Mouse (Mus musculus) intestine, embryonic 14.5 days (tissue): Measurements from ENCODE around the gene Ankrd55. TPM values are rescaled to one million over a fixed set of nuclear protein-coding genes. Genes with fewer than 3 reads are reported as not detected.

Experiments used
- ATAC-seq: fragments of 200-750 bp; cut with Nextera tagmentation; replicated peaks from 2 replicates; pipeline ENCODE4 v1.8.0; 2017; ENCODE audit warnings: low read depth, moderate number of reproducible peaks, moderate TSS enrichment, moderate library complexity; ENCODE audit not compliant: low FRiP score, low TSS enrichment
- DNase-seq: peaks from one replicate; pipeline ENCODE4 v3.0.0-alpha.2; 2018; ENCODE audit warnings: low spot score
- H3K27ac ChIP-seq: fragments of 300-500 bp; sonication (generic); 2 replicates; pipeline ENCODE4 v1.5.1; 2014; ENCODE audit warnings: low read depth, mild to moderate bottlenecking, control low read depth
- H3K27me3 ChIP-seq: fragments of 300-500 bp; sonication (generic); replicated peaks from 2 replicates; pipeline ENCODE4 v1.6.1; 2014; ENCODE audit warnings: low read length, control low read depth; ENCODE audit not compliant: control insufficient read depth, insufficient read depth
- H3K36me3 ChIP-seq: fragments of 300-500 bp; sonication (generic); 2 replicates; pipeline ENCODE4 v1.6.1; 2014; ENCODE audit warnings: low read length, control low read depth; ENCODE audit not compliant: control insufficient read depth, insufficient read depth
- H3K4me1 ChIP-seq: fragments of 300-500 bp; sonication (generic); replicated peaks from 2 replicates; pipeline ENCODE4 v1.6.1; 2014; ENCODE audit warnings: low read length, control low read depth, mixed read lengths; ENCODE audit not compliant: control insufficient read depth, insufficient read depth
- H3K4me2 ChIP-seq: fragments of 300-500 bp; sonication (generic); 2 replicates; pipeline ENCODE4 v1.6.1; 2014; ENCODE audit warnings: low read length
- H3K4me3 ChIP-seq: fragments of 300-500 bp; sonication (generic); 2 replicates; pipeline ENCODE4 v1.5.1; 2014; ENCODE audit warnings: low read depth, low read length, control low read depth, mixed read lengths
- H3K9ac ChIP-seq: fragments of 300-500 bp; sonication (generic); 2 replicates; pipeline ENCODE4 v1.6.1; 2014; ENCODE audit warnings: mild to moderate bottlenecking, low read length
- H3K9me3 ChIP-seq: fragments of 300-500 bp; sonication (generic); 2 replicates; pipeline ENCODE4 v1.6.1; 2016; ENCODE audit warnings: low read length, control low read depth; ENCODE audit not compliant: control insufficient read depth
- WGBS: fragments of 180-500 bp; shearing (Covaris S2); extraction: QIAGEN DNeasy Blood & Tissue Kit; methylation state at CpG from one replicate; pipeline ENCODE4 v1.1.7; 2014; 5-methylcytosine and 5-hydroxymethylcytosine counted together
- polyA plus RNA-seq: library from polyadenylated mRNA; unstranded; fragments of >200 nt; fragmentation: Nextera tagmentation; extraction: Ambion mirVana; gene quantifications from 2 replicates; pipeline ENCODE4 v1.2.1, GENCODE M21; 2014

Gene Ankrd55
- polyA plus RNA-seq, 1 experiment from 2014 or later, result 0.39 TPM

GRCm38 (mm10) chr13:112287135-112287534, 1.1 kb upstream of the Ankrd55 start:
- no peaks in the 10 kb centered on the region for H3K36me3 ChIP-seq
- H3K4me2 ChIP-seq, result no peak overlapping the region

DNA sequence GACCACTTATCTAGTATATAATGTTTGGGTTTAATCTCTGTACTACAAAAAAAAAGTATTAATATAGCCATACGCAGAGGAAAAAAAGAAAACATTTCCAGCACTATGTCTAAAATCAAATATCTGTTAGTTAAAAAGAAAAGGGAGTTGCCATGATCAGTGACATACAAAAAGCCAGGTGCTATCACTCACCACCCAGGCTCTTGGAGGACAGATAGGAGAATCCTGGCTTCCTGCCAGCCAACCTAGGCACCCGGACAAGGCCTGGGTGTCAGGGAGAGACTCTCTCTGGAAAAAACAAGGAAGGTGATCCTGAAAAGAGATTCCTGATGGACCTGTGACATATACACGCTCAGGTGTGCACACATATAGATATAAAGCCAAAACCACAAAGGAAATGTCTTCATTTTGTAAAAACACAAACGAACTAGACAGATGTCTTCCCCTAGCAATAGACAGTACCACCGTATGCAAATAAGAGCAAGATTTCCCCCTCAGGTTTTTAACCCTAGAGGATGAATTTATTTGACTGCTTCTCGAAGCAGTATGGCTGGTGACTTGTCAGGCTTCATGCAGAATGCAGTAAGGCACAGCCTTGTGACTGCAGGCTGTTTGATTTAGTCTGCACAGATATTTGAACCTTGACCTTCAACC, 553 bp upstream of the Ankrd55 start:
- H3K9me3 ChIP-seq, result 0 out of 2 replicates have a peak, but pooled peaks cover 4% of the 10 kb centered on the region
- H3K27ac ChIP-seq, result no peak overlapping the region
- no peaks in the 10 kb centered on the region for H3K36me3 ChIP-seq
- no peak for DNase-seq
- no peak overlapping the region for H3K4me3 ChIP-seq
- ATAC-seq, result no peak; the same call in 1 of the 2 replicates
- H3K9ac ChIP-seq, result no peak overlapping the region
- H3K4me2 ChIP-seq, result peak overlapping the region; percentile 48
- WGBS, result 37% methylated on average over 6 of the region's 6 CpGs
- peaks cover 9% of the 10 kb centered on the region; the same call in 1 of the 2 replicates for H3K4me1 ChIP-seq
- H3K27me3 ChIP-seq, result no peaks in the 10 kb centered on the region

More at GRCm38 (mm10) chr13:112287135-112287534, 1.1 kb upstream of the Ankrd55 start:
- no peak overlapping the region for H3K27ac ChIP-seq
- no peaks in the 10 kb centered on the region for H3K27me3 ChIP-seq
- WGBS, result 85% methylated on average over 1 of the region's 1 CpGs
- no peak for ATAC-seq
- no peak for DNase-seq
- no peak overlapping the region for H3K9ac ChIP-seq
- H3K9me3 ChIP-seq, result 0 out of 2 replicates have a peak, but pooled peaks cover 4% of the 10 kb centered on the region
- H3K4me3 ChIP-seq, result no peak overlapping the region
- H3K4me1 ChIP-seq, result peaks cover 9% of the 10 kb centered on the region; the same call in 1 of the 2 replicates

GRCm38 (mm10) chr13:112289338-112289737, 1.1 kb downstream of the Ankrd55 start:
- DNase-seq, result no peak
- Histone ChIP-seq H3K27me3 (no peaks in the 10 kb centered on the region), H3K36me3 (no peaks in the 10 kb centered on the region), H3K27ac (no peak overlapping the region), H3K9ac (no peak overlapping the region), H3K4me3 (no peak overlapping the region), H3K9me3 (0 out of 2 replicates have a peak, but pooled peaks cover 2% of the 10 kb centered on the region), H3K4me1 (peaks cover 9% of the 10 kb centered on the region; the same call in 1 of the 2 replicates), H3K4me2 (no peak overlapping the region)
- ATAC-seq, result no peak
- WGBS, result 65% methylated on average over 9 of the region's 9 CpGs

DNA sequence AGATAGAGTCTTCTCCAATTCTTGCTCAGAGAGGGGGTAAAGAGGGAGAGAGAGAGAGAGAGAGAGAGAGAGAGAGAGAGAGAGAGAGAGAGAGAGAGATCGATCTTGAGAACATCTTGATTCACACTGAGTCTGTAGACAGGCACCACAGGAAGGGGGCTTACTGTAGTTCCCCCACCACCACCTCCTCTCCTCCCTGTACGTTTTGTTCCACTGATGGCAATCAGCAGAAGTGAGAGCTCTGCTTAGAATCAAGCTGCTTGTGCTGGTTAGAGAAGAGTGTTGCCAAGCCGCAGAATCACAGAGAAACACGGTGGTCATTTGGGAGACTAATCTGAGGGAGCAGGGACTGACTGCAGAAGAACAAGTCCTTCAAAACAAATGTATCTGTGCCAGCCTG, 1.7 kb downstream of the Ankrd55 start:
- Histone ChIP-seq H3K4me3 (no peak overlapping the region), H3K4me1 (peaks cover 9% of the 10 kb centered on the region; the same call in 1 of the 2 replicates), H3K27me3 (no peaks in the 10 kb centered on the region), H3K4me2 (no peak overlapping the region), H3K9ac (no peak overlapping the region), H3K9me3 (no peaks in the 10 kb centered on the region), H3K36me3 (no peaks in the 10 kb centered on the region), H3K27ac (no peak overlapping the region)
- ATAC-seq, result no peak
- DNase-seq, result no peak
- WGBS, result 37% methylated on average over 4 of the region's 4 CpGs

DNA sequence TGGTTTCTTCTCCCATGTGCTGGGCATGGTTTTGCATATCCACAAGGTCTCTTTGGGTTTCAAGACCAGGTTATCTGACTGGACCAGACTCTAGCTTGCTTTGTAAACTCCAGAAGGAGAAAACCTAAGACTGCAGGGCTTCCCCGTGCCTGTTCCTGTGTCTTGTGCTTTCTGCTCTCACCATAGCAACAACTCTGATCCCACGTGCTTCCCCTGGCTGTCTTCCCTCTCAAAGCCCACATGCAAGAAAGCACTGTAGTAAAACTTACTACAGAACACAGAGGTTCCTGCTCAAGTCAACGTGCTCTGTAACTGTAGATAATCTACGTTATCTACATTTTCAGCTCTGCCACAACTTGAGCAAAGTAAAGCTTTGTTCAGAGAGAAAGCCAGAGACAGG, 4.2 kb downstream of the Ankrd55 start:
- ATAC-seq, result no peak
- no peak for DNase-seq
- WGBS, result 49% methylated on average over 4 of the region's 4 CpGs
- no peak overlapping the region for H3K4me2 ChIP-seq
- no peaks in the 10 kb centered on the region for H3K9me3 ChIP-seq
- no peaks in the 10 kb centered on the region for H3K27me3 ChIP-seq
- no peaks in the 10 kb centered on the region for H3K36me3 ChIP-seq
- no peak overlapping the region for H3K9ac ChIP-seq
- H3K4me1 ChIP-seq, result peaks cover 9% of the 10 kb centered on the region; the same call in 1 of the 2 replicates
- H3K27ac ChIP-seq, result no peak overlapping the region
- H3K4me3 ChIP-seq, result no peak overlapping the region

DNA sequence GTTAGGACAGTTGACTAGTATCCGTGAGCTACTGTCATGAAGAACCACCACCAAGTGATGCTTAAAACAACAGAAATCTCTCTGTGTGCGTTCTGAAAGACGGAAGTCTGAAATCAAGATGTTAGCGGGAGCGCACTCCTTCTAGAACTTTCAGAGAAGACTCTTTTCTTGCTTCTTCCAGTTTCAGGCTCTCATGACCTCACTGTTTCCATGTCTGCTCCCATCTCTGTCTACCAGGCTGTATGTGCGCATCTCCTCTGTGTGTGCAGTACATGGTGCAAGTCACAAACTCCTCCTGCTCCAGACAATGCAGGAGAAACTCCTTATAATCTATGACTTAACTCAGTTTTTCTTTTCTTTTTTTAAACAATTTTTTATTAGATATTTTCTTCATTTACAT, 4.8 kb downstream of the Ankrd55 start:
- Histone ChIP-seq H3K36me3 (no peaks in the 10 kb centered on the region), H3K27me3 (no peaks in the 10 kb centered on the region), H3K9ac (no peak overlapping the region), H3K9me3 (no peaks in the 10 kb centered on the region), H3K4me2 (no peak overlapping the region), H3K4me1 (peaks cover 4% of the 10 kb centered on the region; the same call in 1 of the 2 replicates), H3K27ac (no peak overlapping the region), H3K4me3 (no peak overlapping the region)
- DNase-seq (no peak), ATAC-seq (no peak)
- WGBS, result 97% methylated on average over 6 of the region's 6 CpGs

GRCm38 (mm10) chr13:112294446-112294845, 6.2 kb downstream of the Ankrd55 start:
- Histone ChIP-seq H3K4me1 (no peaks in the 10 kb centered on the region), H3K27me3 (no peaks in the 10 kb centered on the region), H3K36me3 (no peaks in the 10 kb centered on the region), H3K9ac (no peak overlapping the region), H3K4me3 (no peak overlapping the region), H3K9me3 (no peaks in the 10 kb centered on the region), H3K4me2 (no peak overlapping the region), H3K27ac (no peak overlapping the region)
- DNase-seq, result no peak
- WGBS, result 94% methylated on average over 6 of the region's 6 CpGs
- ATAC-seq, result no peak

DNA sequence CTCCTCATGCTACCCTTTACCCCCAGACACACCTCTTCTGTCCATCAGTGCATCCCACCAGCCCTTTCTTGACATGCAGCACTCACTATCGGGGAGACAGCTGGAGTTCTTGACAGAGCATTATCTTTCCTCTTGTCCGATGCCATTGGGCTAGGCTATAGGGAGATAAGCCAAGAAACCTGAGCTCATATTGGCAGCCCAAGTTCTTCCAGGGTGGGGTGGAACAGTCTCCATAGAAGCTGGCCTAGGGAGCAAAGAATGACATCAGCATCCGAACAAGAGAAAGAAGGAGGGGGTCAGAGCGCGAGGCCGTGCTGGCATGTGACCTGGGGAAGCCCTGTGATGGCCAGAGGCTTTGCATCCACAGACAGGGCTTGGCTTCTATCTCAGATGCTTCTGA, 9.5 kb downstream of the Ankrd55 start:
- no peak for DNase-seq
- Histone ChIP-seq H3K9ac (no peak overlapping the region), H3K27ac (no peak overlapping the region), H3K4me1 (no peaks in the 10 kb centered on the region), H3K4me2 (no peak overlapping the region), H3K4me3 (no peak overlapping the region), H3K27me3 (no peaks in the 10 kb centered on the region), H3K36me3 (no peaks in the 10 kb centered on the region), H3K9me3 (no peaks in the 10 kb centered on the region)
- ATAC-seq, result no peak
- WGBS, result 90% methylated on average over 6 of the region's 6 CpGs

DNA sequence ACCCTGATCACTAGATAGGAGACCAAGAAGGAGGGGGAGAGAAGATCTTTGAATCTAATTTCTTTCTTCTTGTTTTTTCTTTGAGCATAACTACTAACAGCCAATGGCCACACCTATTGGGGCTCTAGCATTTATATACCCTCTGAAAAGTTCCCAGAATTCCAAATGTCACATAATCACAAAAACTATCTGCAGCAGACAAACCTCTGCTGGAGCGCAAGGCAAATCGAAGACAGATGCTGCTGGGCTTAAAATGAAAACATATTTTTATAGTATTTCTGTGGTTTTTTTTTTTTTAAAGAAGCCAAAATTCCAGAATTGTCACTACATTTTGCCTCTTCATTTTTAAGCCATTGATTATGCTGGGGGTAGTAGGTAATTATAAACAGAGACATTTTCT, 15.2 kb downstream of the Ankrd55 start:
- H3K4me2 ChIP-seq, result no peak overlapping the region
- ATAC-seq, result no peak
- H3K27ac ChIP-seq, result no peak overlapping the region
- no peaks in the 10 kb centered on the region for H3K36me3 ChIP-seq
- no peak overlapping the region for H3K9ac ChIP-seq
- H3K9me3 ChIP-seq, result no peaks in the 10 kb centered on the region
- H3K4me1 ChIP-seq, result no peaks in the 10 kb centered on the region
- H3K27me3 ChIP-seq, result no peaks in the 10 kb centered on the region
- no peak overlapping the region for H3K4me3 ChIP-seq
- WGBS, result 96% methylated on average over 2 of the region's 2 CpGs
- DNase-seq, result no peak
